Mouse (Mus musculus) c-Kit-negative CD71-positive TER-119-positive erythroid progenitor cells, embryonic 14.5 days (primary cell): ENCODE results near the gene Hagh.

Source experiments
- DNase-seq: peaks from one replicate; pipeline ENCODE4 v3.0.0-alpha.2; 2013; ENCODE audit warnings: low read depth, low spot score

The Hagh gene

GRCm38 (mm10) chr17:24885356-24886133, 45.6 kb downstream of the Hagh start:
- no peak for DNase-seq

DNA sequence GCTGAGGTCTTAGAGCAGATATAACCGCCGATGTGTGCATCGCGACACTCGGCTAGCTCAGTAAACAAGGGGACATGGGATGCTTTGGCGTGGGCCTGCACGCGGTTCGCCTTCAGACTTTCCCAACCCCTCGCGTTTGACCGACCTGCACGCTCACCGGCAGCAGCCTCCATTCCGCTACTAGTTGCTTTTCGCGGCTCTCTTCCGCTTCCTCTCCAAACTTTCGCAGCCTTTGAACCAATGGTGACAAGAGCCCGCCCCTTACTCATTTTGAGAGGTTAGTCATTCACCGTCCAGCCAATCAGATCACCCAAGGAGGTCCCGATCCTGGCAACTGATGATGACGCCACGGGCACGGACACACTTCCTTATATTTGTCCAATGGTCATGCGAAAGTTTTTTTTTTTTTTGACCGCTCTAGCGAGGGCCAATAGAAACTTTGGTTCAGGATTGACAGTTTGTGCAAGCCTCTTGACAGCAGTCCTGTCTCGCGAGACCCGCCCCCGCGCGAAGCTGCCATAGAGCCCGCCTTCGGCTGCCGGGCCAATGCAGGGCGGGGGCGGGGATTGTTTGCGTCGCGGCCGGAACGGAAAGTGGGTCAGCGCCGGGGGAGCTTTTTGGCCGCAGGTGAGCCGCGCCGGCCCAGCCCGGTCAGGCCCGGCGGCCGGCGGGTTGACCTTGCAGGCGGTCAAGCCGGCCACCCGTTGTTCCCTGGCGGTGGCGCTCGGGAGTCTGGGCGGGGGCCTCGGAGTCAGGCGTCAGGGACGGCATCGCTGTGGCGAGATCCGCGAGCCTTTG, 46.4 kb downstream of the Hagh start, which contains the start of the genes Nubp2 and Spsb3:
TSS of gene Nubp2 (minus strand) at position 216 of the 798 bp plus-strand sequence.
TSS of gene Spsb3 (plus strand) at position 510 of the 798 bp plus-strand sequence.
- peak; percentile 96 for DNase-seq

GRCm38 (mm10) chr17:24886932-24887271, 47.0 kb downstream of the Hagh start:
- no peak for DNase-seq

DNA sequence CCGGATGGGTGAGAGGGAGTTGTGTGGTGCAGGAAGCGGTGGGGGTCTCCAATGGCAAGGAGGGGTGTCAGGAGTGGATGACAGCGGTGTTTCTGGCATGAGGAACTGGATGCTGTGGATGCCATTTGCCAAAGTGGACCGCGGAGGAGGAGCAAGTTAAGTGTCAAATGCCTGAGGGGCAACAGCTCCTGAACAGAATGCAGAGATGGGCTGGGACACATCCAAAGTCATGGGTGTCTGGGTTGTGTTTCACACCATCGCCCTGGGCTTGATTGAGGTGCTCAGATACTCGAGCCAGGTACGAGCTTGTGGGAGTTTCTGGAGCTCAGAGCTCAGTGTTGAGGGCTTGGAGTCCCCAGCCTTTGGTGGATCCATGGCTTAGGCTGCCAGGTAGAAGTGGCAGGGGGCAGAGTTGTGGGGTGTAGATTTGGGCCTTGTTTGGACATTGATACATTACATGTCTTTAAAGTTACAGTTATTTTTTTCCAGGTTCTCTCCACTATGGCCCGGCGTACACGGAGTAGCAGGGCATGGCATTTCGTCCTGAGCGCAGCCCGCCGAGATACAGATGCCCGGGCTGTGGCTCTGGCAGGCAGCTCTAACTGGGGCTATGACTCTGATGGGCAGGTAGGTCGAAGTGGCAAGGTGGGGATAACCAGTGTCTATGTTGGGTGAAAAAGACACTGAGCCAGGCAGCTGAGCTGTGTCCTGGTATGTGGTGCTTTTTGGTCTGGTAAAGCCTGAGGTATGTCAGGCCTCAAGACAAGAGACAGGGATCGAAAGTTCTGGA, 47.5 kb downstream of the Hagh start:
- DNase-seq, result no peak

GRCm38 (mm10) chr17:24888862-24889261, 48.9 kb downstream of the Hagh start:
- DNase-seq, result no peak

GRCm38 (mm10) chr17:24890151-24891092, 50.5 kb downstream of the Hagh start:
- no peak for DNase-seq

DNA sequence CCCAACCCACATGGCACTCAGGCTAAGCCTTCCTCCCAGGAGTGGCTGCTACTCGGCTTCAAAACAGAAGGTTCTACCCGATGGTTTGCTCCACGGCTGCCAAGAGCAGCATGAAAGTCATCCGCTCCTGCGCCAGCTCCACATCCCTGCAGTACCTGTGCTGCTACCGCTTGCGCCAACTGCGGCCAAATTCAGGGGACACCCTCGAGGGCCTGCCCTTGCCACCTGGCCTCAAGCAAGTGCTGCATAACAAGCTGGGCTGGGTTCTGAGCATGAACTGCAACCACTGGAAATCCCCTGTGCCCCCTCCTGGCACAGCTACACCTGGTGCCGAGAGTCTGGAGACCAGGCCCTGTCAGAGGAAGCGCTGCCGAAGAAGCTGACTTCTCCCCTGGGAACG, 51.4 kb downstream of the Hagh start:
- DNase-seq, result no peak

DNA sequence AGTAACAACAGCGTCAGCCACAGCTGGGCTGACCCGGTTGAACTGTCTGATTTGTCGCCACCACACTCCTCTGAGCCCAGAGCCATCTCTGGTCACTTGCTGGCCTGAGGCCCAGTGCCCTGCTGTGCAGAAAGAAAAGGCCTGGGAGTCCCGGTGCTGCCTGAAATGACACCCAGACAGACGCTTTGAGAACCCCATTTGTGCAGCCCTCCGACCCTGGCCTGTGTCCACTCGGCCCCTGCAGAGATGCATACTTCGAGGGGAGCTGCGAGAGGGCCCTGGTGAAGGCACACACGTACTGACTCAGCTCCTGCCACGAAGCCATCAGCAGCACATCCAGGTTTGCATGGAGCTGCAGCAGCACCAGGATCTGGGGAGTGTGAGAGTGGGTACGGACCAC, 52.8 kb downstream of the Hagh start:
- DNase-seq, result no peak

DNA sequence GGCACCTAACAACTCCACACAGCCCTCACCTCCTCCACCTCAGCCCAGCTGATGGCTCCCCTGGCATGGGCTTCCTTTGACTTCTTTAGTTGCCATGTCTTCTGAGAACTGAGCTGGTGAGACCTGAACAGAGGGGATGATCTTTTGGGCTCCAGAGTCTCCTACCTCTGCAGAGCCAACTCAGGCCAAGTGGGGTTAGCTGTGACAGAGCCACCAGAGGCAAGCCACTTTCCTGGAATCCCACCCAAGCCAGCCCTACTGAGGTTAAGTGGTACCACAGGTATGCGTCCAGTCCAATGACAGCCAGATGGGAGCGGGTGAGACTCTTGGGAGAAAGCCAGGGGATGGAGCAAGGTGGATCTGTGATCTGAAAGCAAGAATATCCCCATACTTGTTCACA, 53.3 kb downstream of the Hagh start:
- no peak for DNase-seq

GRCm38 (mm10) chr17:24894061-24894994, 54.4 kb downstream of the Hagh start:
- DNase-seq, result no peak

DNA sequence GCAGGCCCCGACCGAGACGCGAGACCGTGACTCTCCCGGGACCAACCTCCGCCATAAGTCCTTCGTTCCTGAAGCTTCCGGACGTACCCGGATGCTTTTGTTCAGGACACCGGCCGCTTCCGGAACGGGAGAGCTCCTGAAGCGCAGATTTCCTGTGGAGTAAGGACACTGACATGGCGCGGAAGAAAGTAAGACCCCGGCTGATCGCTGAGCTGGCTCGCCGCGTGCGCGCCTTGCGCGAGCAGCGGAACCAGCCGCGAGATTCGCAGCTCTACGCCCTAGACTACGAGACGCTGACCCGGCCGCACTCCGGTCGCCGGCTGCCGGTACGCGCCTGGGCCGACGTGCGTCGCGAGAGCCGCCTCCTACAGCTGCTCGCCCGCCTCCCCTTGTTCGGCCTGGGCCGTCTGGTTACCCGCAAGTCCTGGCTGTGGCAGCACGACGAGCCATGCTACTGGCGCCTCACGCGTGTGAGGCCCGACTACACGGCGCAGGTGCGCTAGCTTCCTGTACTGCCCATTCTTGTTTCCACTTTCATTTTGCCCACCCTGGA, 55.1 kb downstream of the Hagh start, which contains the start of the genes Eme2 and Mrps34:
TSS of gene Eme2 (minus strand) at position 93 of the 553 bp plus-strand sequence.
TSS of gene Mrps34 (plus strand) at position 122 of the 553 bp plus-strand sequence.
- peak; percentile 57 for DNase-seq

DNA sequence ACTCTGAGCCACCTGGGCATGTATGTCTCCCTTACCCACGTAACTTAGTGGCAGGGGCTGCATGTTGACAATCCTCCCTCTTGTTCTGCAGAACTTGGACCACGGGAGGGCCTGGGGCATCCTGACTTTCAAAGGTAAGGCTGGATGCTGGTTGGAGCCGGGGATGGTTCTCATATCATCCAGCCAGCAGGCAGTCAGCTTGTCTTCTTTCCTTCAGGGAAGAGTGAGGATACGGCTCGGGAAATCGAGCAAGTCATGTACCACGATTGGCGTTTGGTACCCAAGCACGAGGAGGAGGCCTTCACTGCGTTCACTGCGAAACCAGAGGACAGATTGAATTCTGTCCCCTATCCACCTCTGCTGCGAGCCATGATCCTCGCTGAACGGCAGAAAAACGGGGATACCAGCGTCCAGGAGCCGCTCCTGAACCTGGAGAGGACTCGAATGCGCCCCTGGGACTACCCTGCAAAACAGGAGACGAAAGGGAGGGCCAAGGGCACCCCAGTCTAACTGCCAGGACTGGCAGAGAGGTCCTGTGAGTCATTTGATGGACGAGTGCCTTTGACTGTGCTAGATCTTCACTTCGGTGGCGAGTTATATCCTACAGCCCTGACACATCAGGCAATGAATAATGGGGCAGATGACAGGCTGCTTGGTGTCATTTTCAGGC, 55.8 kb downstream of the Hagh start:
- no peak for DNase-seq

DNA sequence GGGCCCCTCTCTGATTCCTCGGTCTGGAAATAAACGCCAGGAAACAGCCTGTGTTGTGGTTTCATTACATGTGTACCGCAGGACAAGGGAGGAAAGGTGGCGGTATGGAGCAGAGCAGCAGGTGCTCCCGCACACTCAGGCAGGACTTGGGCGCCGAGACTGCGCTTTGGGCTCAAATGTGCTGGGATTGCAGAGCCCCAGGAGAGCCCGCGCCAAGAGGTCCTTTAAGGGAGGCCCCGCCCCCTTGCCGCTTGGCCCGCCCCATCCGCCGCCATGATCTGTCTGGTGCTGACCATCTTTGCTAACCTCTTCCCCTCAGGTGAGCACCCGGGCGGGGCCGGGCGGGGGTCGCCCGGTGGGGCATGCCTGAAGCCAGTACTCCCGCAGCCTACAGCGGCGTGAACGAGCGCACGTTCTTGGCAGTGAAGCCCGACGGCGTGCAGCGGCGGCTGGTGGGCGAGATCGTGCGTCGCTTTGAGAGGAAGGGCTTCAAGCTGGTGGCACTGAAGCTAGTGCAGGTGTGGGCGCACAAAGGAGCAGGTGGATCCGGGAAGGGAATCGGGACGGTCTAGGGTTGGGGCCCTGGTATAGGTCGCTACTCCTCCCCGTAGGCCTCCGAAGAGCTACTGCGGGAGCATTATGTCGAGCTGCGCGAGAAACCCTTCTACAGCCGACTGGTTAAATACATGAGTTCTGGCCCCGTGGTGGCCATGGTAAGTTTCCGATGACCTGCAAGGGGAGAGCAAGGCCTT, 56.5 kb downstream of the Hagh start, which contains the start of gene Nme3:
TSS of gene Nme3 (plus strand) at position 260 of the 752 bp plus-strand sequence.
- peak; percentile 73 for DNase-seq

GRCm38 (mm10) chr17:24896993-24897269, 57.0 kb downstream of the Hagh start:
- no peak for DNase-seq

DNA sequence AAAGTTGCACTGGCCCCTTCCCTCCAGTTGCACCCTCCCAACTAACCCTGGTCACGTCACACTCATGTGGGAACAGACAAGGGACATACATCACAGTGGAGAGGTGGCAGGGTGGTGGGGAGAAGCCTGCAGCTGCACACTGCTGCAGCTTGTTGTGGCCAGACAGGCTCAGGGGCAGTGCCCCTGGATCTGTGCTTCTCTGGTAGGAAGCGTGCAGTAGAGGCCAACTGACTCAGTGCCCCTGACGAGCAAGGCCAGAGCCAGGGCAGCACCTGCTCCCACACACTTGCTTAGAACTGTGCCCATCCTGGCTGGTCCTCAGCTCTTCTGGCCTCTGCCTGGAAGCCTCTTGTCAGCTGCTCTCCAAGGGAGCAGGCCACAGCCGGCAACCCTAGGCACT, 57.7 kb downstream of the Hagh start:
- no peak for DNase-seq

- no peak for DNase-seq
Measured at GRCm38 (mm10) chr17:24898041-24898854, 58.3 kb downstream of the Hagh start.

DNA sequence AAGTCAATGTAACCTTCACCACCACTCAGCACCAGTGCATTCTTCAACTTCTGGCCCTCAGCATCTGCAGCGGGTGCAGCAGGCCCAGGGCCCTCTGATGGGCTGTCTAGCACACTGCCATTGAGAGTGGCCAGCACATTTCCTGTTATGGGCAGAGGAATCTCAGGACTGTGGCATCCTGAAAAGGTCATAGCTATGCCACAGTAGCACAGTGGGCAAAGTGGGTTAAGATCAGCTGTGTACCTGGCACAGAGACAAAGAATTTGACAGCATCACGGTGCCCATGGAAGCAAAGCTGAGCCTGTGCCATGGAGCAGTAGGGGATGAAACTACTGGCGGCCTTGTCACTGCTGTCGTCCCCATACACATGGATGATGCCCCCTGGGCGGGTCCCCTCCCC, 59.2 kb downstream of the Hagh start:
- no peak for DNase-seq
